Mouse (Mus musculus) frontal cortex, adult (tissue): ENCODE results near the gene Glycam1.

ENCODE experiments used
- ATAC-seq: cut with Nextera tagmentation; 2 replicates; pipeline ENCODE4 v1.9.2; 2017; ENCODE audit warnings: mild to moderate bottlenecking, moderate library complexity, mixed read lengths; ENCODE audit not compliant: low TSS enrichment

The Glycam1 gene

GRCm38 (mm10) chr15:103519386-103520378 is 45.2 kb downstream of the Glycam1 start:
- no peak for ATAC-seq

- no peak for ATAC-seq
Measured at GRCm38 (mm10) chr15:103518600-103519385, 46.1 kb downstream of the Glycam1 start.

- no peak for ATAC-seq
Measured at GRCm38 (mm10) chr15:103514914-103515313, 50.0 kb downstream of the Glycam1 start.

- ATAC-seq = peak; percentile 77
Measured at GRCm38 (mm10) chr15:103514119-103514518, 50.8 kb downstream of the Glycam1 start.

- peak; percentile 48 for ATAC-seq
Measured at GRCm38 (mm10) chr15:103513621-103514031, 51.3 kb downstream of the Glycam1 start.
